Comparison of ENCODE assay signal across 9 mouse cellular contexts in genomic region chr2:136947937-136948336, GRCm38 (mm10). TPM values are rescaled to one million over a fixed set of nuclear protein-coding genes. Genes with fewer than 3 reads are reported as not detected.
DNase-seq lines count a peak whose midpoint lies in the region; ATAC-seq and TF ChIP-seq lines count a peak whose summit lies in the region.
"Had no signal": no experiment of that assay in that cellular context is flagged by ENCODE, and none has a peak within 500 bp of the region (broad histone marks: within the 10 kb centered on the region; RNA-seq: fewer than 3 reads in every experiment).

No protein-coding gene starts in this region.

- 5% methylated on average over 5 of the region's 5 CpGs for WGBS in lung, adult 2 months
- 17% methylated on average over 5 of the region's 5 CpGs for WGBS in kidney, embryonic 15.5 days
- 27% methylated on average over 5 of the region's 5 CpGs for WGBS in stomach, embryonic 15.5 days

- H3K27me3 ChIP-seq in kidney, embryonic 15.5 days, result no peaks in the 10 kb centered on the region
- no peaks in the 10 kb centered on the region for H3K27me3 ChIP-seq in stomach, embryonic 15.5 days (replicated peaks)

- H3K4me1 ChIP-seq in lung, adult 2 months (ENCODE audit: control insufficient read depth, insufficient read depth, low read length), result peaks cover 17% of the 10 kb centered on the region
- peaks cover 10% of the 10 kb centered on the region; the same call in 1 of the 2 replicates for H3K4me1 ChIP-seq in kidney, embryonic 15.5 days
- peaks cover 19% of the 10 kb centered on the region for H3K4me1 ChIP-seq in stomach, embryonic 15.5 days

- no peaks in the 10 kb centered on the region for H3K9me3 ChIP-seq in kidney, embryonic 15.5 days (replicated peaks)
- H3K9me3 ChIP-seq in stomach, embryonic 15.5 days, result no peaks in the 10 kb centered on the region

- TF ChIP-seq POLR2A in lung, adult 2 months (IDR thresholded peaks at IDR 0.05; ENCODE audit: borderline replicate concordance, extremely low read depth, low read depth, low read length), result no peak

- 0 out of 2 replicates have a peak, but pooled peaks have one; percentile 29 for ATAC-seq in kidney, embryonic 15.5 days (replicated peaks; ENCODE audit: low FRiP score)
- peak; percentile 47; the same call in 1 of the 2 replicates for ATAC-seq in stomach, embryonic 15.5 days (ENCODE audit: insufficient read depth, low FRiP score, low read depth)

- no peak overlapping the region for H3K9ac ChIP-seq in kidney, embryonic 15.5 days
- no peak overlapping the region for H3K9ac ChIP-seq in stomach, embryonic 15.5 days

- no peak overlapping the region for H3K27ac ChIP-seq in kidney, embryonic 15.5 days
- 0 out of 2 replicates have a peak overlapping the region, but pooled peaks have one; percentile 35 for H3K27ac ChIP-seq in stomach, embryonic 15.5 days
- H3K27ac ChIP-seq: heart, adult 2 months had no signal

- no peak for TF ChIP-seq CTCF in lung, adult 2 months (IDR thresholded peaks at IDR 0.05; ENCODE audit: insufficient read depth, low read length)

- H3K36me3 ChIP-seq in kidney, embryonic 15.5 days, result no peaks in the 10 kb centered on the region
- no peaks in the 10 kb centered on the region for H3K36me3 ChIP-seq in stomach, embryonic 15.5 days

- peak; percentile 35 for DNase-seq in adrenal gland, adult 2 months
- no peak for DNase-seq in adrenal gland, postnatal 4 days (ENCODE audit: low spot score in 2 of 2)
- DNase-seq in lung, adult 18-20 months, result peak; percentile 17 to 44
- no peak for DNase-seq in lung, adult 2 months
- no peak for DNase-seq in cerebellum, postnatal 25 days
- no peak for DNase-seq in cerebellum, adult 9-10 months

- no peak overlapping the region for H3K4me2 ChIP-seq in kidney, embryonic 15.5 days
- no peak overlapping the region for H3K4me2 ChIP-seq in stomach, embryonic 15.5 days

- no peak overlapping the region for H3K4me3 ChIP-seq in lung, adult 2 months (replicated peaks; ENCODE audit: extremely low read depth, low read depth, low read length)
- H3K4me3 ChIP-seq in kidney, embryonic 15.5 days (replicated peaks), result no peak overlapping the region
- no peak overlapping the region for H3K4me3 ChIP-seq in stomach, embryonic 15.5 days (replicated peaks)
- H3K4me3 ChIP-seq: heart, adult 2 months had no signal

RNA-seq across cellular contexts. Expression of gene AL731706.1, which starts 56.7 kb away (rescaled TPM):
- 10 to 100 TPM; 12.4 to 16.2 TPM for total RNA-seq in adrenal gland, adult 2 months (2021)
- 0.15 and 0.55 TPM in 2 replicates for polyA plus RNA-seq in adrenal gland, adult 2 months (2012; rRNA removed)
- total RNA-seq in adrenal gland, postnatal 4 days (2021), result 10 to 100 TPM in 1 of 2 experiments, 1 to 10 TPM in 1; 9.4 to 12.6 TPM
- polyA plus RNA-seq in lung, adult 2 months (2012; rRNA removed), result 2.6 and 5.3 TPM in 2 replicates
- polyA plus RNA-seq in kidney, embryonic 15.5 days (2015; fragmentation: Nextera tagmentation; extraction: Ambion mirVana), result 30.7 and 38.3 TPM in 2 replicates
- polyA plus RNA-seq in stomach, embryonic 15.5 days (2015; fragmentation: Nextera tagmentation; extraction: Ambion mirVana), result 32.9 and 33.7 TPM in 2 replicates

RNA-seq across cellular contexts. Expression of gene Mkks, which starts 56.7 kb away (rescaled TPM):
- 10 to 100 TPM; 20.8 to 27.2 TPM for total RNA-seq in adrenal gland, adult 2 months (2021)
- polyA plus RNA-seq in adrenal gland, adult 2 months (2012; rRNA removed), result 1.4 and 1.9 TPM in 2 replicates
- 10 to 100 TPM; 13.2 to 18.9 TPM for total RNA-seq in adrenal gland, postnatal 4 days (2021)
- 3.6 and 4.7 TPM in 2 replicates for polyA plus RNA-seq in lung, adult 2 months (2012; rRNA removed)
- polyA plus RNA-seq in kidney, embryonic 15.5 days (2015; fragmentation: Nextera tagmentation; extraction: Ambion mirVana), result 14.0 and 14.1 TPM in 2 replicates
- 13.1 and 13.3 TPM in 2 replicates for polyA plus RNA-seq in stomach, embryonic 15.5 days (2015; fragmentation: Nextera tagmentation; extraction: Ambion mirVana)

RNA-seq across cellular contexts. Expression of gene Slx4ip, which starts 56.9 kb away (rescaled TPM):
- total RNA-seq in adrenal gland, adult 2 months (2021), result 1 to 10 TPM; 4.6 to 6.6 TPM
- polyA plus RNA-seq in adrenal gland, adult 2 months (2012; rRNA removed), result 0.08 and 0.40 TPM in 2 replicates
- total RNA-seq in adrenal gland, postnatal 4 days (2021), result 1 to 10 TPM; 7.4 to 7.6 TPM
- polyA plus RNA-seq in lung, adult 2 months (2012; rRNA removed), result 0.38 and 0.70 TPM in 2 replicates
- 7.5 and 8.3 TPM in 2 replicates for polyA plus RNA-seq in kidney, embryonic 15.5 days (2015; fragmentation: Nextera tagmentation; extraction: Ambion mirVana)
- 5.6 and 6.6 TPM in 2 replicates for polyA plus RNA-seq in stomach, embryonic 15.5 days (2015; fragmentation: Nextera tagmentation; extraction: Ambion mirVana)

Comparison
In these comparisons a context has a peak if more than half of its experiments do, and no peak if none do; other contexts are left out.
1. DNase-seq: peak in adrenal gland, adult 2 months (single experiment) and lung, adult 18-20 months (2 of 2); none in adrenal gland, postnatal 4 days (0 of 2), lung, adult 2 months (single experiment), cerebellum, postnatal 25 days (0 of 2) and cerebellum, adult 9-10 months (single experiment).